Mouse (Mus musculus) liver, embryonic 11.5 days (tissue): ENCODE data around the gene Slc15a3. TPM values are rescaled to one million over a fixed set of nuclear protein-coding genes. Genes with fewer than 3 reads are reported as not detected.

Experiments
- ATAC-seq: fragments of 200-750 bp; cut with Nextera tagmentation; replicated peaks from 2 replicates; pipeline ENCODE4 v1.8.0; 2017; ENCODE audit warnings: moderate number of reproducible peaks, mild to moderate bottlenecking, moderate TSS enrichment, moderate library complexity; ENCODE audit not compliant: low FRiP score
- DNase-seq: peaks from one replicate; pipeline ENCODE4 v3.0.0-alpha.2; 2017; ENCODE audit warnings: low spot score
- H3K27ac ChIP-seq: fragments of 300-500 bp; sonication (generic); 2 replicates; pipeline ENCODE4 v1.5.1; 2014; ENCODE audit warnings: mild to moderate bottlenecking, low read depth, low read length, control low read depth
- H3K27me3 ChIP-seq: fragments of 300-500 bp; sonication (generic); replicated peaks from 2 replicates; pipeline ENCODE4 v1.6.1; 2014; ENCODE audit warnings: low read length, mixed read lengths; ENCODE audit not compliant: control insufficient read depth, insufficient read depth
- H3K36me3 ChIP-seq: fragments of 300-500 bp; sonication (generic); 2 replicates; pipeline ENCODE4 v1.6.1; 2014; ENCODE audit warnings: mild to moderate bottlenecking, low read length, moderate library complexity, mixed read lengths; ENCODE audit not compliant: control insufficient read depth, insufficient read depth
- H3K4me1 ChIP-seq: fragments of 300-500 bp; sonication (generic); replicated peaks from 2 replicates; pipeline ENCODE4 v1.6.1; 2014; ENCODE audit warnings: low read length, mixed read lengths; ENCODE audit not compliant: control insufficient read depth, insufficient read depth
- H3K4me2 ChIP-seq: fragments of 300-500 bp; sonication (generic); 2 replicates; pipeline ENCODE4 v1.6.1; 2014; ENCODE audit warnings: mild to moderate bottlenecking, control low read depth, moderate library complexity
- H3K4me3 ChIP-seq: fragments of 300-500 bp; sonication (generic); 2 replicates; pipeline ENCODE4 v1.5.1; 2014; ENCODE audit warnings: low read depth, low read length, control low read depth
- H3K9ac ChIP-seq: fragments of 300-500 bp; sonication (generic); 2 replicates; pipeline ENCODE4 v1.6.1; 2014; ENCODE audit warnings: low read depth, low read length, control low read depth
- H3K9me3 ChIP-seq: fragments of 300-500 bp; sonication (generic); 2 replicates; pipeline ENCODE4 v1.6.1; 2016; ENCODE audit warnings: low read length, inconsistent platforms, mixed read lengths; ENCODE audit not compliant: control insufficient read depth
- WGBS: fragments of 180-500 bp; shearing (Covaris S2); extraction: QIAGEN DNeasy Blood & Tissue Kit; methylation state at CpG from one replicate; pipeline ENCODE4 v1.1.7; 2014; 5-methylcytosine and 5-hydroxymethylcytosine counted together
- polyA plus RNA-seq: library from polyadenylated mRNA; unstranded; fragments of >200 nt; fragmentation: Nextera tagmentation; extraction: Ambion mirVana; gene quantifications from 2 replicates; pipeline ENCODE4 v1.2.1, GENCODE M21; 2014

Gene Slc15a3
- polyA plus RNA-seq, 1 experiment from 2014 or later = 1.2 TPM

DNA sequence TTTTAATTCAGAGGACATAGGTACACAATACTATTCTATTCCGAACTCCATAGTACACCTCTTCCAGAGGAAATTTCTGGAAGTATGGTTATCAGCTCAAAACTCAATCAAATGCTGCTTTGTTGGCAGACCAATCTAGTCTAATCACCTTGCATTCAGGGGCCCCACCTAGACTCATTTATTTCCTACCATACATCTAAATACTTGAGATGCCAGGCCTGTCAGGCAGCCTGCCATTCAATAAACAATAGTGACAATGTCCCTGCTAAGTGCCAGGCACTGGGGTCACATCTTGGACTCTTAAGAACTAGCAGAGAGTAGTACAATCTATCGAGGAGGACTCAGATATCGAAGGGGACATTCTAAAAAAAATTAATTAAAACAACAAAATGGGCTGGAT lies 52.7 kb downstream of the Slc15a3 start:
- Histone ChIP-seq H3K4me3 (no peak overlapping the region), H3K36me3 (no peaks in the 10 kb centered on the region), H3K27me3 (no peaks in the 10 kb centered on the region), H3K4me1 (peaks cover 14% of the 10 kb centered on the region), H3K4me2 (no peak overlapping the region), H3K9ac (no peak overlapping the region), H3K9me3 (no peaks in the 10 kb centered on the region), H3K27ac (no peak overlapping the region)
- WGBS = 88% methylated on average over 3 of the region's 3 CpGs
- no peak for ATAC-seq
- no peak for DNase-seq

DNA sequence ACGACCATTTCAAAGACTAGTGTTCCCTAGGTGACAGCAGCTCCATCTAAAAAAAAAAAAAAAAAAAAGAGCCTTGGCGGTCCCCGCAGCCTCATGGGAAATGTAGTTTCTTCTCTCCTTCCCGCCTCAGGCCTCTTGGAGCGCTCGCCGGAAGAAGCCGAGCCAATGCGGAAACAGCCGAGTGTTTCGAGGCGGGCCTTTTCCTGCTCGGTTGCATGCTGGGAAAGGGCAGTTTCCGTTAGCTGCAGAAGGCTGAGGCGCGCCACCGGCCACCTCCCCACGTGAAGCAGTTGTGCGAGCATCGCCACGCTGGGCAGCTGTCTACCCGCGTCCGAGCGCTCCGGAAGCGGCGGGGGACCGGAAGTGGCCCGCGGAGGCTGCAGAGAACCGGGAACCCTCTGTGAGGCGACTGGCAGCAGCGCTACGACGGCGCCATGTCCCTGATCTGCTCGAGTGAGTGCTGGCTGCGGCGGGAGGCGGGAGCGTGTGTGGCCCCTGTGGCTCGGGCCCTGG lies 55.5 kb downstream of the Slc15a3 start, which contains the start of gene Prpf19:
Prpf19 (plus strand) TSS at position 216 of the 513 bp plus-strand sequence.
- peak; percentile 93 for ATAC-seq
- peak within 1 kb of the TSS; percentile 93 for H3K9ac ChIP-seq
- peaks cover 15% of the 10 kb centered on the region for H3K4me1 ChIP-seq
- peak within 1 kb of the TSS; percentile 94 for H3K4me3 ChIP-seq
- under 1% methylated on average over 43 of the region's 43 CpGs for WGBS
- H3K27me3 ChIP-seq = no peaks in the 10 kb centered on the region
- peak within 1 kb of the TSS; percentile 96 for H3K4me2 ChIP-seq
- peaks cover 25% of the 10 kb centered on the region for H3K36me3 ChIP-seq
- H3K9me3 ChIP-seq = no peaks in the 10 kb centered on the region
- H3K27ac ChIP-seq = peak within 1 kb of the TSS; percentile 89
- peak; percentile 95 for DNase-seq

DNA sequence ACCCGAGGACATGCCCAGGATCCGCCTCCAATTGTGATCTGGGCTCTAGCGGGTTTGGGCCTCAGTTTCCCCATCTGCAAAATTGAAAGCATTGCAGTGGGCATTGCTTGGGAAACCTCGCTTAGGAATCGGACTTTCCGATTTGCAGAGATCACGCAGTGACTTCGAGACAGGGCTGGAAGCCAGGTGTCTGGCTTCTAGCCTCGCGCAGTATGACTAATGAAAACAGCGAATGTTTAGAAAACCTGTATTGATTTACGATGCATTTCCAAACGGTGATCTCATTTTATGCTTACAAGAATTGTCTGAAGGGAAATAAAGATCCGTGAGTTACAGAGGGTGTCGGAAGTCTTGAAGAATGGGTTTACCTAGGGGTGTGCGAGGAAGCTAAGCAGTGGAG lies 56.2 kb downstream of the Slc15a3 start:
- Histone ChIP-seq H3K36me3 (peaks cover 31% of the 10 kb centered on the region), H3K4me2 (peak overlapping the region; percentile 96), H3K4me1 (peaks cover 15% of the 10 kb centered on the region), H3K9ac (peak overlapping the region; percentile 93), H3K27me3 (no peaks in the 10 kb centered on the region), H3K4me3 (peak overlapping the region; percentile 94), H3K27ac (peak overlapping the region; percentile 89), H3K9me3 (no peaks in the 10 kb centered on the region)
- no peak for ATAC-seq
- 1% methylated on average over 16 of the region's 16 CpGs for WGBS
- no peak for DNase-seq

DNA sequence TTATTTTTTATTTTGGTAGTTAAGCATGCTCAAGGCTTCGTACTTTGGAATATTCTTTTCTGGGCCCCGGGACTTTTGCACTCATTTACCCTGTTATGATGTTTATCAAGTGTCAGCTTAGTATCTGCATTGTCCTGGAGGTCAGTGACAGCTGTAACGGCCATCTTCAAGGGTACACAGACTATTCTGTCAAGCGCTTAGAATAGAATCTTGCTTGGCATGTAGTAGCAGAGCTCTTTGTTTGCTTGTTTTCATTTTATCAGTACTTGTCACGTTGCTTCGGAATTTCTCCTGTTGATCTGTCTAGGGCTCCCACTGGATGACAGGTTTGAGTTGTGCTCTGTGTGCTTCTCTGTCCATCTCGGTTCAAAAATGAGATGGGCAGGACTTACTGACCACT lies 57.3 kb downstream of the Slc15a3 start:
- Histone ChIP-seq H3K9ac (peak overlapping the region; percentile 93), H3K36me3 (peaks cover 39% of the 10 kb centered on the region), H3K9me3 (no peaks in the 10 kb centered on the region), H3K4me2 (peak overlapping the region; percentile 96), H3K4me3 (peak overlapping the region; percentile 94), H3K27ac (no peak overlapping the region), H3K27me3 (no peaks in the 10 kb centered on the region), H3K4me1 (peaks cover 15% of the 10 kb centered on the region)
- WGBS = 70% methylated on average over 7 of the region's 7 CpGs
- DNase-seq (no peak), ATAC-seq (no peak)

DNA sequence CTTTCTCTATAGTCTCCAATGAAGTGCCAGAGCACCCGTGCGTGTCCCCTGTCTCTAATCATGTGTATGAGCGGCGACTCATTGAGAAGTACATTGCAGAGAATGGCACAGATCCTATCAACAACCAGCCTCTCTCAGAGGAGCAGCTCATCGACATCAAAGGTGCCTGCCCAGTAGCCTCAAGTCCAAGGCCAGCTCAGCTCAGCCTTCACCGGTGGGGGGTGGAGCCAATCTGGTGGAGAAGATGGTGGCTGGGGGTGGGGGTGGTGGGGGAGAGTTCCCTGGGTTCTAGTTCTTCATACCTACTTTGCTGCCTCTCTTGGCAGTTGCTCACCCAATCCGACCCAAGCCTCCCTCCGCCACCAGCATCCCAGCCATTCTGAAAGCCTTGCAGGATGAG lies 58.0 kb downstream of the Slc15a3 start:
- ATAC-seq (no peak), DNase-seq (no peak)
- H3K27ac ChIP-seq = no peak overlapping the region
- H3K4me1 ChIP-seq = peaks cover 15% of the 10 kb centered on the region
- 84% methylated on average over 8 of the region's 8 CpGs for WGBS
- H3K9ac ChIP-seq = no peak overlapping the region
- 0 out of 2 replicates have a peak overlapping the region, but pooled peaks have one; percentile 94 for H3K4me3 ChIP-seq
- peaks cover 45% of the 10 kb centered on the region for H3K36me3 ChIP-seq
- H3K27me3 ChIP-seq = no peaks in the 10 kb centered on the region
- H3K4me2 ChIP-seq = peak overlapping the region; percentile 96; the same call in 1 of the 2 replicates
- no peaks in the 10 kb centered on the region for H3K9me3 ChIP-seq

DNA sequence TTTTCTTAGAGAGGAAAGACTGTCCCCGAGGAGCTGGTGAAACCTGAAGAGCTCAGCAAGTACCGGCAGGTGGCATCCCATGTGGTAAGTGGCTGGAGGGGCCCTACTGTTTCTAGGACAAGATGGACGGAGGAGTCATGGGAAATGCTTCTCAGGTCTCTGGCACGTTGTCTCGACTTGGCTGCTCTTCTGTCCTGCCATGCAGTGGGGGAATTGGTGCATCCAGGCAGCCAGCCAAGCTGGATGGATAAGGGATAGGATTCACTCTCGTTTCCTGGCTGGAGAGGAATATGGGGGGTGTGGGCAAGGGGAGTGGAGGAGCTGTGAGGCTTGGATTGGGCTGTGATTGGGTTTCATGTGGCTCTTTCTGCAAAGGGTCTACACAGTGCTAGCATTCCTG lies 60.8 kb downstream of the Slc15a3 start:
- no peak overlapping the region for H3K4me3 ChIP-seq
- WGBS = 79% methylated on average over 6 of the region's 6 CpGs
- ATAC-seq (no peak), DNase-seq (no peak)
- H3K36me3 ChIP-seq = peaks cover 67% of the 10 kb centered on the region
- no peak overlapping the region for H3K9ac ChIP-seq
- no peak overlapping the region for H3K4me2 ChIP-seq
- no peak overlapping the region for H3K27ac ChIP-seq
- no peaks in the 10 kb centered on the region for H3K9me3 ChIP-seq
- peaks cover 19% of the 10 kb centered on the region for H3K4me1 ChIP-seq
- H3K27me3 ChIP-seq = no peaks in the 10 kb centered on the region

DNA sequence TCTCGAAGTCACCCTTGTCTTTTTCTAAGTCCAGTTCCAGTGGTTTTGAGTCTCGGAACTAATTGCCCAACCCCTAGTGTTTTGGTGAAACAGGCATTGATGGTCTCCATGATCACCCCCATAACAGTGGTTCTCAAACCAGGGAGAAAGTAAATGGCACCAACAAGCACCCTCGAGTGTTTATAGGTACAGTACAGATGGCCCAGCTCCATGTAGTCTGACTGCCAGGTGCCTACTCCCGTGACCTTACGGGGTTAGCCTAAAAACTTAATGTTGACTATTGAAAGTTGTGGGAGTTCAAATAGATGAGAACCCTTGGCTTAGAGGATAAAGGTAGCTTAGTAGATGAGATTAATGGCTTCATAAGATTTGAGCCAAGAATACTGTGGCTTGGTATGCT lies 61.5 kb downstream of the Slc15a3 start:
- no peak for ATAC-seq
- no peak overlapping the region for H3K9ac ChIP-seq
- H3K27me3 ChIP-seq = no peaks in the 10 kb centered on the region
- H3K27ac ChIP-seq = no peak overlapping the region
- no peak for DNase-seq
- H3K36me3 ChIP-seq = peaks cover 67% of the 10 kb centered on the region
- peaks cover 17% of the 10 kb centered on the region for H3K4me1 ChIP-seq
- WGBS = 90% methylated on average over 5 of the region's 5 CpGs
- H3K9me3 ChIP-seq = no peaks in the 10 kb centered on the region
- H3K4me3 ChIP-seq = no peak overlapping the region
- H3K4me2 ChIP-seq = no peak overlapping the region

DNA sequence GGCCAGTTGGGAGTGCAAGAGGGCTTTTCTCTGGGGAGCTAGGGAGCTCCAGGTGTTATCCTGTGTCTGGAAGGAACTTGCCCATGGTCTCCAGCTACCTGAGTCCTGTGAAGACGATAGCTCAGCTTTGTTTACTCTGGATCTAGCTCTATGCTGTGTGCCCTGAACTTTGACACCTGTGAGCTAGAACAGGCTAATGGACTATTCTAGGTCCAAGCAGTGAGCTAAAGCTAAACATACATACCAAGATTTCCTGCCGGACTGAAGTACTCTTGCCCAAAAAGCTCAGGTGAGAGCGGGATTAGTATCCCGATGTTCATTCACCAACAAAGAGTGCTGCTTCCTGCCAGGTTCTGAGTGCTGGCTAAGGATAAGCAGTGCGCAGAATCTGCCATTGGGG lies 65.0 kb downstream of the Slc15a3 start:
- Histone ChIP-seq H3K4me3 (no peak overlapping the region), H3K27ac (no peak overlapping the region; the same call in 1 of the 2 replicates), H3K9me3 (no peaks in the 10 kb centered on the region), H3K9ac (no peak overlapping the region), H3K4me2 (no peak overlapping the region), H3K4me1 (peaks cover 4% of the 10 kb centered on the region; the same call in 1 of the 2 replicates), H3K27me3 (no peaks in the 10 kb centered on the region), H3K36me3 (peaks cover 50% of the 10 kb centered on the region)
- ATAC-seq = no peak
- 86% methylated on average over 5 of the region's 5 CpGs for WGBS
- no peak for DNase-seq
